Mouse (Mus musculus): Measurements from ENCODE around the gene Fbxo24. TPM values are rescaled to one million over a fixed set of nuclear protein-coding genes. Genes with fewer than 3 reads are reported as not detected.

Gene Fbxo24
- polyA plus RNA-seq, 1 experiment from 2014 or later, result 0.14 TPM

DNA sequence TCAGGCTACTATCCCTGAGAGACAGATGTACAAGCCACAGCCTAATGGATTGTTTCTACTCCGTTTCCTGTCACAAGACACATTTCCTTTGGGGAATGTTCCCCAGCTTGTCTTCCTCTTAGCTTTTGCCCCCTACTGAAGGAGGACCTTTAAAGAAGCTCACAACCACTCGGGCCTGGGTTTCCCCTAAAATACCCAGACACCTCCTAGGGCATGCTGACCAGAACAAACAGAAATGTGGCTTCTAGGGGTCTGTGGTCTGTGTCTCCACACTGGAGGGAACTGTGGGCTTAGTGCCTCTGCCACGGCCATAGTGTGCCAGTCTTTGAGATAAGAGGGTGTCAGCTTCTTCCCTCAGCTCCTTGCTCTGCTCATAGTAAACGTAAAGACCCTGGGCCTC, 2.8 kb upstream of the Fbxo24 start:
- peaks cover 33% of the 10 kb centered on the region for H3K36me3 ChIP-seq (ENCODE audit: control insufficient read depth, insufficient read depth, low read length)
- peak overlapping the region; percentile 61 for H3K4me2 ChIP-seq (replicated peaks; ENCODE audit: low read depth, low read length)
- no peaks in the 10 kb centered on the region for H3K27me3 ChIP-seq (ENCODE audit: control insufficient read depth, insufficient read depth, low read length)
- peak overlapping the region; percentile 97; the same call in 1 of the 2 replicates for H3K27ac ChIP-seq (ENCODE audit: low read length)
- no peak overlapping the region for H3K9ac ChIP-seq (replicated peaks; ENCODE audit: low read depth, low read length)
- no peak for ATAC-seq (ENCODE audit: insufficient number of reproducible peaks, insufficient read depth, low FRiP score, low read depth)
- WGBS, result 55% methylated on average over 4 of the region's 4 CpGs
- H3K4me1 ChIP-seq (ENCODE audit: control insufficient read depth, insufficient read depth, low read length), result peaks cover 27% of the 10 kb centered on the region
- peak overlapping the region; percentile 91; the same call in 1 of the 2 replicates for H3K4me3 ChIP-seq (ENCODE audit: low read depth, low read length)
- no peaks in the 10 kb centered on the region for H3K9me3 ChIP-seq (ENCODE audit: control insufficient read depth, low read depth, low read length)

GRCm38 (mm10) chr5:137631171-137631570, 2.4 kb upstream of the Fbxo24 start:
- no peak for ATAC-seq (ENCODE audit: insufficient number of reproducible peaks, insufficient read depth, low FRiP score, low read depth)
- H3K9ac ChIP-seq (replicated peaks; ENCODE audit: low read depth, low read length), result peak overlapping the region; percentile 14; the same call in 1 of the 2 replicates
- no peaks in the 10 kb centered on the region for H3K27me3 ChIP-seq (ENCODE audit: control insufficient read depth, insufficient read depth, low read length)
- peak overlapping the region; percentile 91; the same call in 1 of the 2 replicates for H3K4me3 ChIP-seq (ENCODE audit: low read depth, low read length)
- 51% methylated on average over 9 of the region's 9 CpGs for WGBS
- H3K36me3 ChIP-seq (ENCODE audit: control insufficient read depth, insufficient read depth, low read length), result peaks cover 29% of the 10 kb centered on the region
- H3K4me2 ChIP-seq (replicated peaks; ENCODE audit: low read depth, low read length), result peak overlapping the region; percentile 61
- H3K9me3 ChIP-seq (ENCODE audit: control insufficient read depth, low read depth, low read length), result no peaks in the 10 kb centered on the region
- H3K4me1 ChIP-seq (ENCODE audit: control insufficient read depth, insufficient read depth, low read length), result peaks cover 27% of the 10 kb centered on the region
- H3K27ac ChIP-seq (ENCODE audit: low read length), result peak overlapping the region; percentile 97

- peaks cover 27% of the 10 kb centered on the region for H3K4me1 ChIP-seq (ENCODE audit: control insufficient read depth, insufficient read depth, low read length)
- peaks cover 23% of the 10 kb centered on the region for H3K36me3 ChIP-seq (ENCODE audit: control insufficient read depth, insufficient read depth, low read length)
- no peak for ATAC-seq (ENCODE audit: insufficient number of reproducible peaks, insufficient read depth, low FRiP score, low read depth)
- H3K4me3 ChIP-seq (ENCODE audit: low read depth, low read length), result peak overlapping the region; percentile 91; the same call in 1 of the 2 replicates
- WGBS, result 17% methylated on average over 3 of the region's 3 CpGs
- peak overlapping the region; percentile 61 for H3K4me2 ChIP-seq (replicated peaks; ENCODE audit: low read depth, low read length)
- H3K9ac ChIP-seq (replicated peaks; ENCODE audit: low read depth, low read length), result peak overlapping the region; percentile 14; the same call in 1 of the 2 replicates
- H3K27me3 ChIP-seq (ENCODE audit: control insufficient read depth, insufficient read depth, low read length), result no peaks in the 10 kb centered on the region
- no peaks in the 10 kb centered on the region for H3K9me3 ChIP-seq (ENCODE audit: control insufficient read depth, low read depth, low read length)
- H3K27ac ChIP-seq (ENCODE audit: low read length), result peak overlapping the region; percentile 97
Measured at GRCm38 (mm10) chr5:137630602-137631001, 1.8 kb upstream of the Fbxo24 start.

DNA sequence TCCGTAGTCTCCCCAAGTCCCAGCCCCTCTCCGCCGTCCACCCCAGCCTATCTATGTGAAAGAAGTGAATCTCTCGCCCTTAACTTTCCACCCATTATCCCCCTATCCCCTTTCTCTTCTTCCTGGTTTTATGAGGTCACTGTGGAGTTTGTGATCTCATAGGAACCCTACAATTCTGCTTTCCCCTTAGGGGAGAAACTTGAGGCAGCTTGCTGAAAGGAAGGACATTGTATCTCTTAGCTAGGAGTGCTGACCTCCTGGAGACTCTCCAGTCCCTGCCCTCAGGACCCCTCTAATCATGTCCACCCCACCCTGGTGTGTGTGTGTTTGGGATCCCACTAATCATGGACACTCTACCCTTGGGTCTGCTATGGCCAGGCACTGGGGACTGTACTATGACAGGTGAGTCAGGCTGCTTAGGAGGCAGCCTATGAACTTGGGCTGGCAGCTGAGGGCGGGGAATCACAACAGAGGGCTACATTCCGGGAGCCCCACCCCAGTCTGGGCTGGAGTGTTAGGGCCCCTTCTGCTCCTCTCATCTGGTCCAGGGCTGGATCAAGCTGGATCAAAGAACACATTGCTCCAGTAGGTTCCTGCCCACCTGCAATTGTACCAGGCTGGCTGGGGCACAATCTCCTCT, 1.2 kb upstream of the Fbxo24 start:
- H3K9ac ChIP-seq (replicated peaks; ENCODE audit: low read depth, low read length), result peak overlapping the region; percentile 82; the same call in 1 of the 2 replicates
- peaks cover 27% of the 10 kb centered on the region for H3K4me1 ChIP-seq (ENCODE audit: control insufficient read depth, insufficient read depth, low read length)
- H3K36me3 ChIP-seq (ENCODE audit: control insufficient read depth, insufficient read depth, low read length), result peaks cover 18% of the 10 kb centered on the region
- ATAC-seq (ENCODE audit: insufficient number of reproducible peaks, insufficient read depth, low FRiP score, low read depth), result no peak; the same call in 1 of the 2 replicates
- no peaks in the 10 kb centered on the region for H3K9me3 ChIP-seq (ENCODE audit: control insufficient read depth, low read depth, low read length)
- peak overlapping the region; percentile 91 for H3K4me3 ChIP-seq (ENCODE audit: low read depth, low read length)
- peak overlapping the region; percentile 61 for H3K4me2 ChIP-seq (replicated peaks; ENCODE audit: low read depth, low read length)
- H3K27ac ChIP-seq (ENCODE audit: low read length), result peak overlapping the region; percentile 97
- H3K27me3 ChIP-seq (ENCODE audit: control insufficient read depth, insufficient read depth, low read length), result no peaks in the 10 kb centered on the region
- 17% methylated on average over 6 of the region's 6 CpGs for WGBS

- WGBS, result under 1% methylated on average over 23 of the region's 23 CpGs
- Histone ChIP-seq H3K27ac (ENCODE audit: low read length) (peak overlapping the region; percentile 97), H3K27me3 (ENCODE audit: control insufficient read depth, insufficient read depth, low read length) (no peaks in the 10 kb centered on the region), H3K4me2 (replicated peaks; ENCODE audit: low read depth, low read length) (peak overlapping the region; percentile 61), H3K4me3 (ENCODE audit: low read depth, low read length) (peak overlapping the region; percentile 91), H3K36me3 (ENCODE audit: control insufficient read depth, insufficient read depth, low read length) (peaks cover 17% of the 10 kb centered on the region), H3K4me1 (ENCODE audit: control insufficient read depth, insufficient read depth, low read length) (peaks cover 27% of the 10 kb centered on the region), H3K9ac (replicated peaks; ENCODE audit: low read depth, low read length) (peak overlapping the region; percentile 82), H3K9me3 (ENCODE audit: control insufficient read depth, low read depth, low read length) (no peaks in the 10 kb centered on the region)
- peak; percentile 29 for ATAC-seq (ENCODE audit: insufficient number of reproducible peaks, insufficient read depth, low FRiP score, low read depth)
Measured at GRCm38 (mm10) chr5:137629306-137629721, 512 bp upstream of the Fbxo24 start.

DNA sequence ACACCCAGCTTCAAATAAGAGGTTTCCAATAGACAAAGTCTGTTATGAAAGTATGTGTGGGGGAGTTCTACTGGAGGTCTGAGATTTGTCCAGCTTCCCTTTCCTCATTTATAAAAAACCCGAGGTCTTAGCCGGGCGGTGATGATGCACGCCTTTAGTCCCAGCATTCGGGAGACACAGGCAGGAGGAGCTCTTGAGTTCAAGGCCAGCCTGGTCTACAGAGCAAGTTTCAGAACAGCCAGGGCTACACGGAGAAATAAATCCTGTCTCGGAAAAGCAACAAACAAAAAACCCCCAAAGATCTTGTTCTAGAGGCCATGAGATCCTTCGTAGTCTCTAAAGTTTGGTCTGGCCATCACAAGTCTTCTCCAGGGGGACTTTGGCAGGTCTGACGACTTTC, 811 bp downstream of the Fbxo24 start:
- H3K36me3 ChIP-seq (ENCODE audit: control insufficient read depth, insufficient read depth, low read length), result peaks cover 5% of the 10 kb centered on the region; the same call in 1 of the 2 replicates
- WGBS, result 3% methylated on average over 9 of the region's 9 CpGs

GRCm38 (mm10) chr5:137623937-137624530, 4.8 kb downstream of the Fbxo24 start:
- H3K4me1 ChIP-seq (ENCODE audit: control insufficient read depth, insufficient read depth, low read length), result no peaks in the 10 kb centered on the region
- no peaks in the 10 kb centered on the region for H3K27me3 ChIP-seq (ENCODE audit: control insufficient read depth, insufficient read depth, low read length)
- WGBS, result 84% methylated on average over 11 of the region's 11 CpGs
- H3K9ac ChIP-seq (replicated peaks; ENCODE audit: low read depth, low read length), result no peak overlapping the region
- ATAC-seq (ENCODE audit: insufficient number of reproducible peaks, insufficient read depth, low FRiP score, low read depth), result no peak
- H3K4me3 ChIP-seq (ENCODE audit: low read depth, low read length), result no peak overlapping the region
- H3K36me3 ChIP-seq (ENCODE audit: control insufficient read depth, insufficient read depth, low read length), result no peaks in the 10 kb centered on the region
- H3K4me2 ChIP-seq (replicated peaks; ENCODE audit: low read depth, low read length), result no peak overlapping the region
- no peaks in the 10 kb centered on the region for H3K9me3 ChIP-seq (ENCODE audit: control insufficient read depth, low read depth, low read length)
- H3K27ac ChIP-seq (ENCODE audit: low read length), result no peak overlapping the region

More for the DNA sequence above, 811 bp downstream of the Fbxo24 start:
- H3K4me2 ChIP-seq (replicated peaks; ENCODE audit: low read depth, low read length), result peak overlapping the region; percentile 56
- no peak for ATAC-seq (ENCODE audit: insufficient number of reproducible peaks, insufficient read depth, low FRiP score, low read depth)
- peaks cover 27% of the 10 kb centered on the region for H3K4me1 ChIP-seq (ENCODE audit: control insufficient read depth, insufficient read depth, low read length)
- H3K27ac ChIP-seq (ENCODE audit: low read length), result peak overlapping the region; percentile 77
- H3K9me3 ChIP-seq (ENCODE audit: control insufficient read depth, low read depth, low read length), result no peaks in the 10 kb centered on the region
- H3K9ac ChIP-seq (replicated peaks; ENCODE audit: low read depth, low read length), result peak overlapping the region; percentile 39
- peak overlapping the region; percentile 52 for H3K4me3 ChIP-seq (ENCODE audit: low read depth, low read length)
- no peaks in the 10 kb centered on the region for H3K27me3 ChIP-seq (ENCODE audit: control insufficient read depth, insufficient read depth, low read length)

GRCm38 (mm10) chr5:137615347-137615746, 13.5 kb downstream of the Fbxo24 start:
- Histone ChIP-seq H3K9ac (replicated peaks; ENCODE audit: low read depth, low read length) (no peak overlapping the region), H3K4me2 (replicated peaks; ENCODE audit: low read depth, low read length) (no peak overlapping the region), H3K9me3 (ENCODE audit: control insufficient read depth, low read depth, low read length) (no peaks in the 10 kb centered on the region), H3K4me1 (ENCODE audit: control insufficient read depth, insufficient read depth, low read length) (peaks cover 28% of the 10 kb centered on the region), H3K36me3 (ENCODE audit: control insufficient read depth, insufficient read depth, low read length) (no peaks in the 10 kb centered on the region), H3K4me3 (ENCODE audit: low read depth, low read length) (no peak overlapping the region), H3K27me3 (ENCODE audit: control insufficient read depth, insufficient read depth, low read length) (no peaks in the 10 kb centered on the region), H3K27ac (ENCODE audit: low read length) (no peak overlapping the region)
- no peak for ATAC-seq (ENCODE audit: insufficient number of reproducible peaks, insufficient read depth, low FRiP score, low read depth)
- 80% methylated on average over 7 of the region's 7 CpGs for WGBS
